Mouse (Mus musculus): ENCODE measurements around the gene Cryl1.

Gene Cryl1

GRCm38 (mm10) chr14:57316662-57317600 lies 81.4 kb downstream of the Cryl1 start:
- no peak for DNase-seq (ENCODE audit: low spot score in 2 of 2)

GRCm38 (mm10) chr14:57315976-57316375 lies 82.4 kb downstream of the Cryl1 start:
- no peak for DNase-seq (ENCODE audit: low spot score in 2 of 2)

- no peak for DNase-seq (ENCODE audit: low spot score in 2 of 2)
Measured at GRCm38 (mm10) chr14:57315551-57315950, 82.8 kb downstream of the Cryl1 start.

GRCm38 (mm10) chr14:57301600-57302230 lies 96.6 kb downstream of the Cryl1 start:
- no peak for DNase-seq (ENCODE audit: low spot score in 2 of 2)

GRCm38 (mm10) chr14:57300530-57300929 lies 97.8 kb downstream of the Cryl1 start:
- no peak for DNase-seq (ENCODE audit: low spot score in 2 of 2)

- no peak for DNase-seq (ENCODE audit: low spot score in 2 of 2)
Measured at GRCm38 (mm10) chr14:57297672-57298071, 100.7 kb downstream of the Cryl1 start.

GRCm38 (mm10) chr14:57291399-57291942 lies 106.9 kb downstream of the Cryl1 start:
- no peak for DNase-seq (ENCODE audit: low spot score in 2 of 2)

- no peak for DNase-seq (ENCODE audit: low spot score in 2 of 2)
Measured at GRCm38 (mm10) chr14:57289105-57289504, 109.2 kb downstream of the Cryl1 start.

- no peak for DNase-seq (ENCODE audit: low spot score in 2 of 2)
Measured at GRCm38 (mm10) chr14:57283816-57284215, 114.5 kb downstream of the Cryl1 start.

- no peak for DNase-seq (ENCODE audit: low spot score in 2 of 2)
Measured at GRCm38 (mm10) chr14:57282591-57282990, 115.7 kb downstream of the Cryl1 start.

- no peak for DNase-seq (ENCODE audit: low spot score in 2 of 2)
Measured at GRCm38 (mm10) chr14:57280835-57281234, 117.5 kb downstream of the Cryl1 start.

- no peak for DNase-seq (ENCODE audit: low spot score in 2 of 2)
Measured at GRCm38 (mm10) chr14:57276481-57277012, 121.8 kb downstream of the Cryl1 start.

GRCm38 (mm10) chr14:57272341-57272740 lies 126.0 kb downstream of the Cryl1 start:
- DNase-seq (ENCODE audit: low spot score in 2 of 2): no peak

- no peak for DNase-seq (ENCODE audit: low spot score in 2 of 2)
Measured at GRCm38 (mm10) chr14:57271861-57272260, 126.5 kb downstream of the Cryl1 start.

GRCm38 (mm10) chr14:57268900-57269299 lies 129.4 kb downstream of the Cryl1 start:
- DNase-seq (ENCODE audit: low spot score in 2 of 2): no peak

- no peak for DNase-seq (ENCODE audit: low spot score in 2 of 2)
Measured at GRCm38 (mm10) chr14:57268344-57268743, 130.0 kb downstream of the Cryl1 start.

- DNase-seq (ENCODE audit: low spot score in 2 of 2): no peak
Measured at GRCm38 (mm10) chr14:57263943-57264342, 134.4 kb downstream of the Cryl1 start.

- no peak for DNase-seq (ENCODE audit: low spot score in 2 of 2)
Measured at GRCm38 (mm10) chr14:57259341-57259740, 139.0 kb downstream of the Cryl1 start.

GRCm38 (mm10) chr14:57248661-57249060 lies 149.7 kb downstream of the Cryl1 start:
- DNase-seq (ENCODE audit: low spot score in 2 of 2): no peak

- no peak for DNase-seq (ENCODE audit: low spot score in 2 of 2)
Measured at GRCm38 (mm10) chr14:57246575-57246974, 151.8 kb downstream of the Cryl1 start.

GRCm38 (mm10) chr14:57242978-57243377 lies 155.4 kb downstream of the Cryl1 start:
- no peak for DNase-seq (ENCODE audit: low spot score in 2 of 2)

- no peak for DNase-seq (ENCODE audit: low spot score in 2 of 2)
Measured at GRCm38 (mm10) chr14:57235276-57235675, 163.1 kb downstream of the Cryl1 start.

Measured in urinary bladder, postnatal 4 days (tissue).